Mouse (Mus musculus) heart, embryonic 14.5 days (tissue): ENCODE data around the gene Myo1b. TPM values are rescaled to one million over a fixed set of nuclear protein-coding genes. Genes with fewer than 3 reads are reported as not detected.
"Not testable (repeated sequence)": the region's sequence is repeated elsewhere in the genome, so short reads cannot be mapped to it uniquely, and the experiment has no call there.

Source experiments
- ATAC-seq: fragments of 200-750 bp; cut with Nextera tagmentation; 2 replicates; pipeline ENCODE4 v1.8.0; 2017; ENCODE audit warnings: low read depth, moderate TSS enrichment; ENCODE audit not compliant: insufficient number of reproducible peaks, insufficient read depth, low FRiP score
- H3K27ac ChIP-seq, 2 experiments: fragments of 200-500 bp in 1 of 2; fragments of 300-500 bp in 1 of 2; sonication (generic) in 1 of 2; replicated peaks in 1 of 2; 2 replicates each; pipeline ENCODE4 v1.5.1; 2012 to 2014; ENCODE audit warnings: low read depth in 2 of 2, low read length in 2 of 2, control low read depth in 1 of 2, mild to moderate bottlenecking in 1 of 2, mixed read lengths in 1 of 2; ENCODE audit not compliant: control insufficient read depth in 1 of 2, insufficient read depth in 1 of 2
- H3K27me3 ChIP-seq: fragments of 300-500 bp; sonication (generic); 2 replicates; pipeline ENCODE4 v1.6.1; 2014; ENCODE audit warnings: mild to moderate bottlenecking, low read length, control low read depth; ENCODE audit not compliant: control insufficient read depth, insufficient read depth
- H3K36me3 ChIP-seq: fragments of 300-500 bp; sonication (generic); 2 replicates; pipeline ENCODE4 v1.6.1; 2014; ENCODE audit warnings: mild to moderate bottlenecking, control low read depth, low read length, mixed read lengths; ENCODE audit not compliant: control insufficient read depth, insufficient read depth
- H3K4me1 ChIP-seq, 2 experiments: fragments of 200-500 bp in 1 of 2; fragments of 300-500 bp in 1 of 2; sonication (generic) in 1 of 2; 2 replicates each; pipeline ENCODE4 v1.6.1; 2012 to 2014; ENCODE audit warnings: low read length in 2 of 2, control low read depth in 1 of 2, mixed read lengths in 1 of 2; ENCODE audit not compliant: control insufficient read depth in 2 of 2, insufficient read depth in 2 of 2
- H3K4me2 ChIP-seq: fragments of 300-500 bp; sonication (generic); 2 replicates; pipeline ENCODE4 v1.6.1; 2014; ENCODE audit warnings: mild to moderate bottlenecking, low read length
- H3K4me3 ChIP-seq, 2 experiments: fragments of 200-500 bp in 1 of 2; fragments of 300-500 bp in 1 of 2; sonication (generic) in 1 of 2; 2 replicates each; pipeline ENCODE4 v1.5.1; 2012 to 2014; ENCODE audit warnings: low read length in 2 of 2, mild to moderate bottlenecking in 2 of 2, control low read depth in 1 of 2, low read depth in 1 of 2, moderate library complexity in 1 of 2; ENCODE audit not compliant: control insufficient read depth in 1 of 2, insufficient read depth in 1 of 2
- H3K9ac ChIP-seq: fragments of 300-500 bp; sonication (generic); 2 replicates; pipeline ENCODE4 v1.6.1; 2014; ENCODE audit warnings: mild to moderate bottlenecking, low read length
- H3K9me3 ChIP-seq: fragments of 300-500 bp; sonication (generic); 2 replicates; pipeline ENCODE4 v1.6.1; 2016; ENCODE audit warnings: low read length, control low read depth; ENCODE audit not compliant: control insufficient read depth
- WGBS: fragments of 180-500 bp; shearing (Covaris S2); extraction: QIAGEN DNeasy Blood & Tissue Kit; methylation state at CpG from one replicate; pipeline ENCODE4 v1.1.7; 2014; 5-methylcytosine and 5-hydroxymethylcytosine counted together
- polyA plus RNA-seq: library from polyadenylated mRNA; unstranded; fragments of >200 nt; fragmentation: Nextera tagmentation; extraction: Ambion mirVana; gene quantifications from 2 replicates; pipeline ENCODE4 v1.2.1, GENCODE M21; 2014

The Myo1b gene
- polyA plus RNA-seq, 1 experiment from 2014 or later = 39.5 TPM

DNA sequence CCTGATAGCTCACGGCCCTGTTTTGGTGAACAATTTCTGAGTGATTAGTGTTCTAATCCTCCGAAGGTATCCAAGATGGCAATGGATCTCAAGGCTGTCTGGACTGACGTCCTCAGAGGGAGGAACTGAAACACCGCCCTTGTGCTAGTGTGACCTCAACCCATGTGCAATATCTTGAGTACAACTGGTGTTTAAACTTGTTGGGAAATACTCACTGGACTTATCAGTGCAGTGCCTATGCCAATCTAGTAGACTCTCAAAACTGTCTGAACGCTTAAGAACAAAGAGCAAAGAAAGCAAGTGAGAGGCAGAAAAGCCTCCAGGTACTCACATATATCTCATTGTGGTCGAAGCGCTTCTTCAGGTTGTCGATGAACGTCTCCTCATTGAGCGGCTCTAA is 33.1 kb downstream of the Myo1b start:
- H3K4me3 ChIP-seq = no peak overlapping the region
- ATAC-seq = no peak
- 87% methylated on average over 10 of the region's 10 CpGs for whole genome bisulfite sequencing

GRCm38 (mm10) chr1:51879927-51880814 is 35.7 kb downstream of the Myo1b start:
- Histone ChIP-seq H3K27me3 (no peaks in the 10 kb centered on the region), H3K4me1 (peaks cover 14 to 30% of the 10 kb centered on the region in 2 experiments), H3K27ac (peak overlapping the region in 1 of 2 experiments; percentile 19; a peak in 2 of 4 replicates), H3K4me3 (no peak overlapping the region), H3K36me3 (peaks cover 11% of the 10 kb centered on the region), H3K4me2 (peak overlapping the region; percentile 21), H3K9me3 (no peaks in the 10 kb centered on the region), H3K9ac (no peak overlapping the region)
- ATAC-seq = no peak
- WGBS = 37% methylated on average over 12 of the region's 12 CpGs

More for the DNA sequence above, 33.1 kb downstream of the Myo1b start:
- H3K27me3 ChIP-seq = no peaks in the 10 kb centered on the region
- no peak overlapping the region for H3K9ac ChIP-seq
- peaks cover 9 to 32% of the 10 kb centered on the region in 2 experiments for H3K4me1 ChIP-seq
- H3K27ac ChIP-seq = no peak overlapping the region
- H3K4me2 ChIP-seq = no peak overlapping the region
- no peaks in the 10 kb centered on the region for H3K9me3 ChIP-seq
- peaks cover 11% of the 10 kb centered on the region for H3K36me3 ChIP-seq

- H3K9ac ChIP-seq = peak overlapping the region; percentile 1; the same call in 1 of the 2 replicates
- peaks cover 14 to 30% of the 10 kb centered on the region in 2 experiments for H3K4me1 ChIP-seq
- peaks cover 11% of the 10 kb centered on the region for H3K36me3 ChIP-seq
- peak overlapping the region; percentile 21 for H3K4me2 ChIP-seq
- H3K9me3 ChIP-seq = no peaks in the 10 kb centered on the region
- 5% methylated on average over 9 of the region's 9 CpGs for WGBS
- peak overlapping the region; percentile 19 to 56 for H3K27ac ChIP-seq
- no peak for ATAC-seq
- no peak overlapping the region for H3K4me3 ChIP-seq
- H3K27me3 ChIP-seq = no peaks in the 10 kb centered on the region
Measured at GRCm38 (mm10) chr1:51879333-51879770, 36.5 kb downstream of the Myo1b start.

DNA sequence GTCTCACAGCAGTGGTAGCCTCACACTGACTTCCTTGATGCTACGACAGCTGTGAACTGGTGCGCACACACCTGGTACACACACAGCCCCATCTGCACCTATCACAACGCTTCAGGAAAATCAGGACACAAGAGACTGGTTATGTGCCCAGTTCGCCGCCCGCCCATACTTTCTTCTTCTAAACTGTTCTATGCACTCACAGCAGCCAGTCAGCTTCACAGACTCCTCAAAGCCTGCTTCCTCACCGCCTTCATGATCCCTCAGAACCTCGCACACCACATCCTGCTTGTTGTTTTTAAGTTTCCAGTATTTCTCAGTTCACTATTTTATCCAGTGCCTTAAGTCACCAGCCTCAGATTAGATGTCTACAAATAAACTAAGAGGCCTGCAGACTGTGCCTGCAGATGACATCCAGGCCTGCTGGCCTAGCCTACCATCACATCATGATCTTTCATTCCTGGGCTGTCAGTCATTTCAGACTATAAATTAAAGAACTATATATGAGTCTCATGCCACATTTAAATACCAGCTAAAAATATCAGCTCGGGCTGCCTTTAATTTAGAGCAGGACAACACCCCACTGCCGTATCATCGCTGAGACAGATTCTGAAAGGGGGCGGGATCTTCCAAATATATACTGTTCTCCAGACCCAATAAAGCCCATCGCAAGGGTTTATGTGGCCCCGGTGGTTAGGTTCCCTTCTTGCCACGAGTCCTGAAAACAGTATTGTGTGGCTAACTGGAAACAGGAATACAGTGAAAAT is 40.2 kb downstream of the Myo1b start:
- H3K9ac ChIP-seq = no peak overlapping the region

DNA sequence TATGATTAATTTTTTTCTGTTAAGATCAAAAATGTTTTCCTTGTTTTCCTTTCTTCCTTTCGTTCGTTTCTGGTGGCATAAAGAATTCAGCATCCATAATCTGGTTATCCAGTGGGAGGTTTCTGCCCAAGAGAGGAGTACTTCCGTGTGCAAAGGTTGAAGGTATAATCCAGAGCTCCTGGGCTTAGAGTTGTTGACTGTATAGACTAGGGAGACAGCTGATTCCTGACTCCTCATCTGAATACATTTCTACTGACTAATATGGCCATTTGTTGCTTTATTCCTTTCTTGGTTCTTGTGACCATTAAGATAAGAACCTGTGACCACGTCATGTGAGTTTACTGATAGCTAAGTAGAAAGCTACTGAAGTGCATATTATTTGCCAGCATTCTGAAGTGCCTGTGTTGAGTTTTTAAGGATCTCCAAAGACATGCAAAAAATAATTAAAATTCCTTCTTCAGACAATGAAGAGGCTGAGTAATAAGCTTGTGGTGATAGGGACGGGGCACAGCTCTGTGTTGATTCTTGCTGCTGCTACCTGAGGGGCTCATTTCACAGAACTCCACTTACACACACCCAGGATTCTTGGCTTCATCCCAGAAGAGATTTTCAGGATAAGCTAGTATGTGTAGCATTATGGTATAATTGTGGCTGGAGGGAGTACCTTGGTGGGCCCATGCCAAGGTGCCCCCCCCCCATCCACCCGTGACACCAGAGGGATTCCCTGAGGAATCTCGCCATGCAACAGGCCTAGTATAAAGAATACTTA is 43.2 kb downstream of the Myo1b start:
- Histone ChIP-seq H3K27me3 (no peaks in the 10 kb centered on the region), H3K36me3 (no peaks in the 10 kb centered on the region), H3K9ac (no peak overlapping the region), H3K4me3 (no peak overlapping the region), H3K4me1 (peaks cover 7 to 22% of the 10 kb centered on the region in 2 experiments), H3K4me2 (no peak overlapping the region), H3K27ac (no peak overlapping the region), H3K9me3 (no peaks in the 10 kb centered on the region)
- 66% methylated on average over 7 of the region's 7 CpGs for WGBS
- no peak for ATAC-seq

More for the DNA sequence above, 40.2 kb downstream of the Myo1b start:
- no peak overlapping the region for H3K4me3 ChIP-seq
- 68% methylated on average over 15 of the region's 15 CpGs for WGBS
- H3K9me3 ChIP-seq = no peaks in the 10 kb centered on the region
- no peaks in the 10 kb centered on the region for H3K27me3 ChIP-seq
- H3K4me1 ChIP-seq = peaks cover 16 to 39% of the 10 kb centered on the region in 2 experiments
- no peak for ATAC-seq
- H3K4me2 ChIP-seq = no peak overlapping the region
- no peak overlapping the region for H3K27ac ChIP-seq
- no peaks in the 10 kb centered on the region for H3K36me3 ChIP-seq

GRCm38 (mm10) chr1:51871234-51871633 is 44.6 kb downstream of the Myo1b start:
- H3K9me3 ChIP-seq, H3K27ac ChIP-seq, ATAC-seq, H3K9ac ChIP-seq, H3K36me3 ChIP-seq, H3K4me2 ChIP-seq, H3K4me3 ChIP-seq, H3K27me3 ChIP-seq: not testable (repeated sequence)
- peaks cover 7 to 18% of the 10 kb centered on the region in 2 experiments for H3K4me1 ChIP-seq
- 61% methylated on average over 2 of the region's 2 CpGs for WGBS

- WGBS = 79% methylated on average over 8 of the region's 8 CpGs
- Histone ChIP-seq H3K9ac (no peak overlapping the region), H3K27ac (no peak overlapping the region), H3K4me1 (0 out of 4 replicates have a peak, but pooled peaks cover 0 to 4% of the 10 kb centered on the region in 2 experiments), H3K27me3 (no peaks in the 10 kb centered on the region), H3K9me3 (no peaks in the 10 kb centered on the region), H3K4me3 (no peak overlapping the region), H3K4me2 (no peak overlapping the region), H3K36me3 (peaks cover 19% of the 10 kb centered on the region)
- no peak for ATAC-seq
Measured at GRCm38 (mm10) chr1:51862828-51863421, 52.9 kb downstream of the Myo1b start.
